Mouse (Mus musculus) neural tube, embryonic 15.5 days (tissue): ENCODE data around the gene Lamtor1. TPM values are rescaled to one million over a fixed set of nuclear protein-coding genes. Genes with fewer than 3 reads are reported as not detected.
A peak's percentile ranks its signal among the peaks of the same experiment; 100 is the strongest.
"Not testable (repeated sequence)": the region's sequence is repeated elsewhere in the genome, so short reads cannot be mapped to it uniquely, and the experiment has no call there.

Source experiments
- ATAC-seq: fragments of 200-750 bp; cut with Nextera tagmentation; 2 replicates; pipeline ENCODE4 v1.8.0; 2017; ENCODE audit warnings: mild to moderate bottlenecking, moderate TSS enrichment, moderate library complexity; ENCODE audit not compliant: low FRiP score
- H3K27ac ChIP-seq: fragments of 300-500 bp; sonication (generic); replicated peaks from 2 replicates; pipeline ENCODE4 v1.5.1; 2015; ENCODE audit warnings: mild to moderate bottlenecking, inconsistent platforms
- H3K27me3 ChIP-seq: fragments of 300-500 bp; sonication (generic); replicated peaks from 2 replicates; pipeline ENCODE4 v1.6.1; 2015; ENCODE audit warnings: inconsistent platforms
- H3K36me3 ChIP-seq: fragments of 300-500 bp; sonication (generic); 2 replicates; pipeline ENCODE4 v1.6.1; 2015; ENCODE audit warnings: inconsistent platforms
- H3K4me1 ChIP-seq: fragments of 300-500 bp; sonication (generic); 2 replicates; pipeline ENCODE4 v1.6.1; 2015; ENCODE audit warnings: inconsistent platforms
- H3K4me2 ChIP-seq: fragments of 300-500 bp; sonication (generic); 2 replicates; pipeline ENCODE4 v1.6.1; 2015; ENCODE audit warnings: inconsistent platforms, mild to moderate bottlenecking, moderate library complexity
- H3K4me3 ChIP-seq: fragments of 300-500 bp; sonication (generic); replicated peaks from 2 replicates; pipeline ENCODE4 v1.5.1; 2015; ENCODE audit warnings: mild to moderate bottlenecking, inconsistent platforms
- H3K9ac ChIP-seq: fragments of 300-500 bp; sonication (generic); replicated peaks from 2 replicates; pipeline ENCODE4 v1.6.1; 2015; ENCODE audit warnings: mild to moderate bottlenecking, inconsistent platforms
- H3K9me3 ChIP-seq: fragments of 300-500 bp; sonication (generic); replicated peaks from 2 replicates; pipeline ENCODE4 v1.6.1; 2016; ENCODE audit warnings: inconsistent platforms
- WGBS: fragments of 180-500 bp; shearing (Covaris S2); methylation state at CpG from one replicate; pipeline ENCODE4 v1.1.7; 2015; ENCODE audit warnings: mixed read lengths; 5-methylcytosine and 5-hydroxymethylcytosine counted together
- polyA plus RNA-seq: library from polyadenylated mRNA; unstranded; fragments of >200 nt; fragmentation: Nextera tagmentation; extraction: Ambion mirVana; gene quantifications from 2 replicates; pipeline ENCODE4 v1.2.1, GENCODE M21; 2015

Gene Lamtor1
- polyA plus RNA-seq, 1 experiment from 2014 or later = 156 TPM

DNA sequence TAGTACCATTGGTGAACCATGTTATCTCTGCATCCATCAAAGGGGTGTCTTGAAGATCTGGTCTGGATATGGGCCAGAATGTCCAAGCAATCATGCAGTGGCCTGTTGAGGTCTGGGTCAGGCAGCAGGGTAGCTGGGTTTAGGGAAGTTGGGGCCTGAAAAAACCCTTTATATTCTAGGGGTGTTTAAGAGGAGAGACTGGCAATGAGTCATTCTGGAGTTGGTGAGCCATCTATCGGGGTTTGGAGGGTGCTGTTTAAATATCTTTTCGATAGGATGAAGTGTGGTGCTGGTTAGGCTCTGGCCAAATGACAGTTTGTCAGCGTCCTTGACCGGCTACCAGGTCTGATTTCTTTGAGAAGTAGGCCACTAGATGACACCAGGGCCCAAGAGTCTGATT, 30.3 kb downstream of the Lamtor1 start:
- no peak for ATAC-seq
- no peaks in the 10 kb centered on the region for H3K27me3 ChIP-seq
- no peak overlapping the region for H3K4me2 ChIP-seq
- peaks cover 37% of the 10 kb centered on the region for H3K4me1 ChIP-seq
- 98% methylated on average over 4 of the region's 4 CpGs for WGBS
- no peak overlapping the region for H3K27ac ChIP-seq
- H3K4me3 ChIP-seq = no peak overlapping the region
- 0 out of 2 replicates have a peak overlapping the region, but pooled peaks have one; percentile 6 for H3K9ac ChIP-seq
- no peaks in the 10 kb centered on the region for H3K9me3 ChIP-seq
- no peaks in the 10 kb centered on the region for H3K36me3 ChIP-seq

DNA sequence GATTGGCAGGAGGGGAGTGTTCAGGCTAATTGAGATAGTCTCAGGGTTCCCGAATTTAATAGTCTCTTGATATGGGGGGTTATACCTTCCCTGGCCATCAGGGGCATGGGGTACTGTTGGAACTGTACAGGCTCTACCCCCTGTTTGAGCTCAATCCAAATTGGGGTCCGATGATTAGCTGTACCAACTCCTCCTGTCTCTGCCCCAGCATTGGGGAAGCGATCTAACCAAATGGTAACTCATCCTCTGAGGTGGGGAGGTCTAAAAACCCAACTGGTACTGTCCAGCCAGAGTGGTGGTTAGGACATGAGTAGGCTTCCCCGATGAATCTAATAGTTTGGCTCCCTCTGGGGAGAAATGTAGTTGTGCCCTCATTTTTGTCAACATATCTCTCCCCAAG, 31.3 kb downstream of the Lamtor1 start:
- no peak overlapping the region for H3K9ac ChIP-seq
- no peak overlapping the region for H3K4me2 ChIP-seq
- peaks cover 37% of the 10 kb centered on the region for H3K4me1 ChIP-seq
- H3K9me3 ChIP-seq = no peaks in the 10 kb centered on the region
- 98% methylated on average over 4 of the region's 4 CpGs for WGBS
- H3K27ac ChIP-seq = no peak overlapping the region
- H3K36me3 ChIP-seq = no peaks in the 10 kb centered on the region
- no peaks in the 10 kb centered on the region for H3K27me3 ChIP-seq
- ATAC-seq = no peak
- no peak overlapping the region for H3K4me3 ChIP-seq

DNA sequence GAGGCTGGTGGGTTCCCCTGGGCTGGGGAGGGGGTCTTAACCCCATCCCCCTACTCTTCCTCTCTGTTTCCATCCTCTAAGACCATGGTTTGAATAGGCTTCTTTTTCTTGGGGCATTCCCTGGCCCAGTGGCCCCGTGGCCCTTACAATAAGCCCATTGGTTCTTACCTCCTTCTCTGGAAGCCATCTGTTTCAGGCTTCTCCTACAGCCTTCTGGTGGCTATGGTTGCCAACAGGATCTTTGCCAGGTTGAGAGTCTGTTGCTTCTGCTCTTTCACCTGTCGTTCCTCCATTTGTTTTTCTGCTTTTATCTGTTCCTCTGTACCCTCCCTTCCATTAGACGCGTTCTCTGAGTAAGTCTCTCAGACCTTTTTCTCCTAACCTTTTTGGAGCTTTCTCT, 31.9 kb downstream of the Lamtor1 start:
- H3K4me3 ChIP-seq = no peak overlapping the region
- no peak overlapping the region for H3K9ac ChIP-seq
- peaks cover 36% of the 10 kb centered on the region for H3K4me1 ChIP-seq
- H3K4me2 ChIP-seq = no peak overlapping the region
- H3K27ac ChIP-seq = no peak overlapping the region
- H3K36me3 ChIP-seq = no peaks in the 10 kb centered on the region
- ATAC-seq = no peak
- no peaks in the 10 kb centered on the region for H3K27me3 ChIP-seq
- 94% methylated on average over 4 of the region's 4 CpGs for WGBS
- no peaks in the 10 kb centered on the region for H3K9me3 ChIP-seq

DNA sequence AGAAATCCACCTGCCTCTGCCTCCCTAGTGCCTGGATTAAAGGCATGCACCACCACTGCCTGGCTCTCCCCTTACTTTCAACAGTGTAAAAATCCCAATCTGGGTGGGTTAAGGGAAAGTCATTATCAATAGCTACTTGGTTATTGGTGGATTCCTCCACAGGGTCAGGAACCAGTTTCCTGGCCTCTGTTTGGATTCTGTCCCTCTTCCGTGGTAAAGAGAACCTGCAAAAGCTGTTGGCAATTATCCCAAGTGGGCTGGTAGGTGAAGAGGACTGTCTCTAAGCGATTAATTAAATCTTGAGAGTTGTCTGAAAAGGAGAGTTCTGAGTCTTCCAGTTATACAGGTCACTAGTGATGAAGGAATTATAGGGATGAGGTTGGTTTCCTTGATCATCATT, 32.6 kb downstream of the Lamtor1 start:
- H3K9me3 ChIP-seq = no peaks in the 10 kb centered on the region
- H3K4me3 ChIP-seq = no peak overlapping the region
- no peaks in the 10 kb centered on the region for H3K36me3 ChIP-seq
- H3K4me2 ChIP-seq = no peak overlapping the region
- H3K27me3 ChIP-seq = no peaks in the 10 kb centered on the region
- no peak for ATAC-seq
- no peak overlapping the region for H3K9ac ChIP-seq
- H3K27ac ChIP-seq = no peak overlapping the region
- 89% methylated on average over 2 of the region's 2 CpGs for WGBS
- peaks cover 29% of the 10 kb centered on the region for H3K4me1 ChIP-seq

DNA sequence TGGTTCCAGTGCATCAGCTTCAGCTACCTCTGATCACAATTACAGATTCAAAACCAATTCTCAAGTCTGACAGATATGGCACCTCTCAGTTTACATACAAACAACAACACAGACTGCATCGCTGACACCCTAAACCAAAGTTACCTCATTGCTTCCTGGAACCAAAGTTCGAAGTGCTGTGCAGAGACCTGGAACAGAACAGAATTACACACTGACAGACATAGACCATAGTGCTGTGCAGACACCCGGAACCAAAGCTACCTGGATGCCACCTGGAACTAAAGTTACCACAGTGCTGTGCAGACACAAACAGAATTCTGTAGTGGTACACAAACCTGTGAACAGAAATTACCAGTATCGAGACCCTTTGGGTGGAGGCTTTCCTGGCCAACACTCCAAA, 34.1 kb downstream of the Lamtor1 start:
- H3K36me3 ChIP-seq = no peaks in the 10 kb centered on the region
- no peak for ATAC-seq
- H3K4me1 ChIP-seq = peaks cover 26% of the 10 kb centered on the region
- H3K27me3 ChIP-seq = no peaks in the 10 kb centered on the region
- no peak overlapping the region for H3K4me3 ChIP-seq
- WGBS = 96% methylated on average over 4 of the region's 4 CpGs
- no peak overlapping the region for H3K4me2 ChIP-seq
- no peaks in the 10 kb centered on the region for H3K9me3 ChIP-seq
- no peak overlapping the region for H3K27ac ChIP-seq
- H3K9ac ChIP-seq = no peak overlapping the region

DNA sequence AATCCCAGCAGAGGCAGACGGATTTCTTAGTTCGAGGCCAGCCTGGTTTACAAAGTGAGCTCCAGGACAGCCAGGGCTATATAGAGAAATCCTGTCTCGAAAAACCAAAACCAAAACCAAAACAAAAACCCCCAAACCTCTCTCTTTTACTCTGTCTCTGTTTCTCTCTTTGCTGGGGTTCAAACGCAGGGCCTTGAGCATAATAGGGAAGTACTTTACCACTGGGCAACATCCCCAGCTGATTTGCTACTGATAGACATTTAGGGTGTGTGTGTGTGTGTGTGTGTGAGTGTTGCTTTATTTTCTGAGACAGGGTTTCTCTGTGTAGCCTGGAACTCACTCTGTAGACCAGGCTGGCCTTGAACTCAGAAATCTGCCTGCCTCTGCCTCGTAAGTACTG, 43.3 kb downstream of the Lamtor1 start:
- 95% methylated on average over 5 of the region's 5 CpGs for whole genome bisulfite sequencing
- ATAC-seq, H3K9ac ChIP-seq, H3K36me3 ChIP-seq, H3K9me3 ChIP-seq, H3K4me3 ChIP-seq, H3K27me3 ChIP-seq, H3K4me1 ChIP-seq, H3K4me2 ChIP-seq, H3K27ac ChIP-seq: not testable (repeated sequence)

DNA sequence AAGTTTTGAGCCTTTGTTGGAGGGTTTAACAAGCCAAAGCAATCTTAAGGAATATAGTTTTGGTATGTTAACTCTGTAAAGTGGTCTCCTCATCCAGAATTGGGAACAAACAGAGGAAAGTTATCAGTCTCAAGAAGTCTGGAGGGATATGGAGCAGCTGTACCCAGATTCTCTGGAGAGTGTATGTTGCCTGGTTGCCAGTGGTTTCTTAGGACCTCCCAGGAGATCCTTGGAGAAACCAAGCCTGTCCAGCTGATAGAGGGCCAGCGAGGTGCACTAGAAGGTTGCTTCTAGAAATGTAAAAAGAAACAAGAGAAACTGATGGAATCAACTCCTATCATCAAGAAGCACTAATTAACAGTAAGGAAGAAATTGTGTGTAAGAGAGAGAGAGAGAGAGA, 45.9 kb downstream of the Lamtor1 start:
- H3K9ac ChIP-seq = no peak overlapping the region
- H3K27ac ChIP-seq = no peak overlapping the region
- ATAC-seq = no peak
- H3K9me3 ChIP-seq = no peaks in the 10 kb centered on the region
- H3K27me3 ChIP-seq = no peaks in the 10 kb centered on the region
- H3K4me3 ChIP-seq = no peak overlapping the region
- no peak overlapping the region for H3K4me2 ChIP-seq
- no peaks in the 10 kb centered on the region for H3K4me1 ChIP-seq
- WGBS = 85% methylated on average over 1 of the region's 1 CpGs
- no peaks in the 10 kb centered on the region for H3K36me3 ChIP-seq

DNA sequence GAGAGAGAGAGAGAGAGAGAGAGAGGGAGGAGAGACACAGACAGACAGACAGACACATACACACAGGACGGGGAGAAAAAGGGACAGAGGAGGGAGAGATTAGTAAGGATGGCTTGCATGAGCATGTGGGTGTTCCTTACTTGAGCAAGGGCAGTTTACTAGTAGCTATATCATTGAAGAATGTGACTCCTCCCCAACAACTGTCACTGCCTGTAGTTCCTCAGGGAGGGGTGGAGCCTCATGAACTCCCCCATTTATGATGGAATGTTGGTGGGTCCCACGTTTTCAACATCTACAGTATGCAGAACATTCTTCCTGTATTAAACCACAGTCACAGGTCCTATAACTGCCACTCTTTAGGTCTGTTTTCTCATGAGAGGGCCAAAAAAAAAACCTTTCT, 46.4 kb downstream of the Lamtor1 start:
- H3K4me2 ChIP-seq = no peak overlapping the region
- WGBS = 65% methylated on average over 2 of the region's 2 CpGs

DNA sequence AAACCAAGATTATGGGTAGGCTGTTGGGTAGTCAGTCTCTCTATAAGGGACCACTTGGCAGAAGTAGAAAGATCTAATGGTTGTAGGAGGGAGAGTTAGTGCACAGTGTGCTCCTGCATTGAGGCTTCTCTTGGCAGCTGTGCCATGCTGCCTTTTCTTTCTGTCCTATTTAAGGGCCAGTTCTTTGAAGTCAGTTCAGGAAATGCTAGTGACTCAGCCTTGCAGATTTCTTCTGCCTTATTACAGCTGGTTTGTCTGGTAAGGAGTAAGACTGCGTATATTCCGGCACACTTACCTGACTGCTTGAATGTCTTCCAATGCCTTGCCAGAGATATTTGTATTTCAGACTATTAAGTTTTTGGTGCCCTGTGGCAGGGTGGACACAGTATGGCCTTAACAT, 48.5 kb downstream of the Lamtor1 start:
- Histone ChIP-seq H3K9me3 (no peaks in the 10 kb centered on the region), H3K4me2 (no peak overlapping the region), H3K9ac (no peak overlapping the region), H3K27me3 (no peaks in the 10 kb centered on the region), H3K4me1 (no peaks in the 10 kb centered on the region), H3K4me3 (no peak overlapping the region), H3K27ac (no peak overlapping the region), H3K36me3 (no peaks in the 10 kb centered on the region)
- 100% methylated on average over 2 of the region's 2 CpGs for WGBS
- ATAC-seq = no peak

More for the DNA sequence above, 46.4 kb downstream of the Lamtor1 start:
- H3K27me3 ChIP-seq = no peaks in the 10 kb centered on the region
- no peak overlapping the region for H3K27ac ChIP-seq
- no peak overlapping the region for H3K4me3 ChIP-seq
- no peaks in the 10 kb centered on the region for H3K9me3 ChIP-seq
- H3K36me3 ChIP-seq = no peaks in the 10 kb centered on the region
- no peak overlapping the region for H3K9ac ChIP-seq
- no peaks in the 10 kb centered on the region for H3K4me1 ChIP-seq
- no peak for ATAC-seq

DNA sequence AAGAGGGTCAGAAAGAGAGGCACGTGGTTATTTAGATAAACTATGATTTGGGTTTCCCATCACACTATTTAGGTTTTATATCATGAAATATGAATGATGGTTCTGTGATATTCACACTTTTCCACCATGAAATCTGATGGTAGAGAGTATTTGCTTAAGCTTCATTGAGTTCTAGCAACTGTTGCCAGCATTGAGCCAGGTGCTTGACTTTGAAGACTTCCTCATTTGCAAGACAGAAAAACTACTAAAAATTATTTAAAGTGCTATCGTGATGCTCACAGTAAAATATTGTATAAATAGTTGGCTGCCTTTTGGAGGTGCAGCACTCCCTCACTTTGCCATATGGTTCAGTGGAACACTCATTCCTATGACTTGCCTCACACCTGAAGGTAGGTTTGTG, 49.6 kb downstream of the Lamtor1 start:
- no peak for ATAC-seq
- no peaks in the 10 kb centered on the region for H3K27me3 ChIP-seq
- no peaks in the 10 kb centered on the region for H3K9me3 ChIP-seq

DNA sequence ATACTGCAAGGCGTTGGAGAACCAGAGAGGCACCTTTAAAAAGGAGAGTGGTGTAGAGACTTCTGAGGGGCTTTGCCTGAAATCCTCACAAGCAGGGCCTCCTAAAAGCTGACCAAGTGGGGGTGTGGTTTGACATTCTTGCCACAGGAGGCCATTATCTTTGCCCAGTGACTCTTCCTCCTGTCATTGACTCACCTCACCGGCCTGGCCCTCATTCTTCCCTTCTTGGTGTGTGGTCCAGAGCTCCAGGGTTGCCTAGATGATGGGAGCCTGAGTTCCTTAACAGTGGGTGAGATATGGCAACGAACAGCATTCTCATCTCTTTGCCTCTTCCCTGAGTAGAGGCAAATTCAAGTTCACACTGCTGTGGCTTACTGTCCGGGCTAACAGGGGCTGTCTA, 50.2 kb downstream of the Lamtor1 start:
- Histone ChIP-seq H3K4me2 (no peak overlapping the region), H3K36me3 (no peaks in the 10 kb centered on the region), H3K27ac (no peak overlapping the region), H3K27me3 (no peaks in the 10 kb centered on the region), H3K9ac (no peak overlapping the region), H3K9me3 (no peaks in the 10 kb centered on the region), H3K4me1 (peaks cover 6% of the 10 kb centered on the region), H3K4me3 (no peak overlapping the region)
- WGBS = 57% methylated on average over 4 of the region's 4 CpGs
- no peak for ATAC-seq

More for the DNA sequence above, 49.6 kb downstream of the Lamtor1 start:
- no peak overlapping the region for H3K9ac ChIP-seq
- no peak overlapping the region for H3K4me2 ChIP-seq
- H3K4me1 ChIP-seq = peaks cover 6% of the 10 kb centered on the region
- 90% methylated on average over 2 of the region's 2 CpGs for WGBS
- no peak overlapping the region for H3K27ac ChIP-seq
- no peak overlapping the region for H3K4me3 ChIP-seq
- no peaks in the 10 kb centered on the region for H3K36me3 ChIP-seq

DNA sequence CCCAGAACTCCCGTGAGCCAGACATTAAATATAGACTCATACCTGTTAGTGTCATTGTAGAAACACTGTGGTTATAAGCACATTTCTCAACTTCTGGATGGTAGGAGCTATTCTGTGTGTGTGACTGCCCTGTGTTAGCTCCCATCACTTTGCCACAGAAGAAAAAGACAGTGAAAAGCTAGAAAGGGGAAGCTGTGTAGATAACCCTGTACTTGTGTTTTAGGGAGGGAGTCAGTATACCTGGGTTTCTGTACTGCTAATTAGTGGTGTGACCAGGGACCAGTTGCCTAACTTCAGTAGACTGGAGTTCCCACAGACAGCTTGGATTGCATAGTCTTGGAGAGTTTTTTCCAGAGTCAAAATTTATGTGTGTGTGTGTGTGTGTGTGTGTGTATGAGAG, 50.8 kb downstream of the Lamtor1 start:
- Histone ChIP-seq H3K27ac (no peak overlapping the region), H3K4me1 (peaks cover 6% of the 10 kb centered on the region), H3K4me2 (no peak overlapping the region), H3K9ac (no peak overlapping the region), H3K9me3 (no peaks in the 10 kb centered on the region), H3K36me3 (no peaks in the 10 kb centered on the region), H3K27me3 (no peaks in the 10 kb centered on the region), H3K4me3 (no peak overlapping the region)
- WGBS = 97% methylated on average over 1 of the region's 1 CpGs
- no peak for ATAC-seq

DNA sequence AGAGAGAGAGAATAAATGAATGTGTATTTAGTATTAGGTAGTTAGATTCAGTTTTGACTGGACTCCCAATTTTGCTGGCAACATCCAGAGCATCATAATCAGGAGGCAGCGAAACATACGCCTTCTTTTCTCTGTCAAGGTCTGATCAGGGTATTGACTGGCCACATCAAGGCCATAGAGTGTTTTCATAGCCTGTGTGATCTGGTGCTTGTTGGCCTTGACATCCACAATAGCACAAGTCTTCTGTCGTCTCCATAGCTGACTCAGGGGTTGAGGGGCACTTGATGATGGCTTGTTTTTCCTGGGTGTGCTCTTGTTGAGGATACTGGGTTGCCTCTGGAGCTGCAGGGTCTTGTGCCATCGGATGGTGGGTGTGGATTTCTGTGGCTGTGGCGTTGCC, 51.2 kb downstream of the Lamtor1 start:
- ATAC-seq = no peak
- Histone ChIP-seq H3K4me1 (peaks cover 6% of the 10 kb centered on the region), H3K9ac (no peak overlapping the region), H3K27ac (no peak overlapping the region), H3K27me3 (no peaks in the 10 kb centered on the region), H3K4me2 (no peak overlapping the region), H3K9me3 (no peaks in the 10 kb centered on the region), H3K36me3 (no peaks in the 10 kb centered on the region), H3K4me3 (no peak overlapping the region)
- WGBS = 90% methylated on average over 5 of the region's 5 CpGs
